Mouse (Mus musculus) lung, adult 2 months (tissue): ENCODE data around the gene Ncapg.

Experiments
- CTCF ChIP-seq: fragments of 200-500 bp; IDR thresholded peaks from 2 replicates; pipeline ENCODE4 v1.5.1; 2011; ENCODE audit warnings: mild to moderate bottlenecking, low read length, control low read depth; ENCODE audit not compliant: insufficient read depth
- POLR2A ChIP-seq: fragments of 200-500 bp; IDR thresholded peaks from 2 replicates; pipeline ENCODE4 v1.6.1; 2011; ENCODE audit warnings: low read depth, mild to moderate bottlenecking, control low read depth, low read length, borderline replicate concordance; ENCODE audit errors: extremely low read depth

GRCm38 (mm10) chr5:45670894-45671494 is 1.3 kb downstream of the Ncapg start:
- TF ChIP-seq POLR2A (no peak), CTCF (no peak)
